Mouse (Mus musculus) thymus, adult 18-20 months (tissue): ENCODE data around the gene Timp2.
"Not testable (repeated sequence)": the region's sequence is repeated elsewhere in the genome, so short reads cannot be mapped to it uniquely, and the experiment has no call there.

ENCODE experiments used
- DNase-seq, 2 experiments: peaks; one replicate each; pipeline ENCODE4 v3.0.0; 2022; ENCODE audit warnings: mixed read lengths in 2 of 2

Timp2 gene

DNA sequence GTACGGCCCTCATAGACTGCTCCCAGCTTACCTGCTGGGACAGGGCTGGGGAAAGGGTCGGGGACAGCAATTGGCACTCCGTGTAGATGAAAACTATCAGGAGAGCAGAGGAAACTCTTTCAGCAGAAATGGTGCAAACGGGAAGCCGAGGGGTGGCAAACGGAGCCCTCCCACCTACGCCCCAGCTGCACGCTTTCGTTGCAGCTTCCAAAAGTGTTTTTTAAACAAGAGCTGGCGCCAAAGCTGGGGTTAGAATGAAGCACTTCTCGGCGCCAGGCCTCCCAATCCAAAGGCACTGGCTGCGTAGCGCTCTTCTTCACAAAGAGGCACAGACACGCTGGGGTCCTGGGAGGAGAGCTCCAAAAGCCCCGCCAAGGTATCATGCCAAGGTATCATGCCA lies 24.8 kb downstream of the Timp2 start:
- no peak for DNase-seq

GRCm38 (mm10) chr11:118330361-118330760 lies 25.2 kb downstream of the Timp2 start:
- no peak for DNase-seq

GRCm38 (mm10) chr11:118328947-118329346 lies 26.6 kb downstream of the Timp2 start:
- no peak for DNase-seq

- DNase-seq = no peak
These were observed 27.0 kb downstream of the Timp2 start for GRCm38 (mm10) chr11:118328511-118328910.

- no peak for DNase-seq
These were observed 28.3 kb downstream of the Timp2 start for GRCm38 (mm10) chr11:118326991-118327971.

DNA sequence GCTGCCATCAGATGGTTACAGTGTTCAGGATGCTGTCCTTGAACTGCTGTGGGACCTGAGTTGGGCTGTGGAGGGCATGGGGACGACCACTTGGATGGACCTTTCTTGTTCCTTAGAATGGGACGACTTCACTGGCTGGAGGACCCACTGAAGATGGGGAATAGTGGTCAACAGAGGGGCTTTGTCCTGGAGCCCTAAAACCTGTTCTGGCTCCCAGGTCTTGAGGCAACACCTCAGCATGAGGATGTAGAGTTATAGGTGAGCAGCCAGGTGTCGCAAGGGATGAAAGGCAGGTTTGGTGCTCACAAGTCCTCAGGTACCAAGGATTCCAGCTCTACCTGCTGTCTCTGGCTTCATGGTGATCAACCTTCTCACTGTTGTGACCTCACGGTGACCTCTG lies 29.0 kb downstream of the Timp2 start:
- DNase-seq = no peak

DNA sequence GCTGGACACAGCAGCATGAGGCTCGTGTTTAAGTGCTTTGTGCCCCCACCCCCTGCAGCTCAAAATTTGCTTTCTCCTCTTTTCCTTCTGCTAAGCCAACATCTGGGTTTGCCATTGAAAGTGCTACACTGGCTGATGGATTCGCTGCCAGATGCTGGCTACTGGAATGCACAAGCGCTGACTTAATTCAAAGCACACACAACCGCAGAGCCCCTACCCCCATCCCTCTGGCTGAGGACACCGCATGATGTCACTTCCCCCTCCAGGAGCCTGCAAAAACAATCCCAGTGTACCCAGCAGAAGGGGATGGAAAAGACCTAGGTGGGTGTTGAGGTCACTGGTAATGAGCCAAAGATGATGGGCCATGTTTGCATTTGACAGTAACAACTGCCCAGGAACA lies 31.0 kb downstream of the Timp2 start:
- no peak for DNase-seq

- no peak for DNase-seq
These were observed 31.6 kb downstream of the Timp2 start for GRCm38 (mm10) chr11:118323974-118324373.

DNA sequence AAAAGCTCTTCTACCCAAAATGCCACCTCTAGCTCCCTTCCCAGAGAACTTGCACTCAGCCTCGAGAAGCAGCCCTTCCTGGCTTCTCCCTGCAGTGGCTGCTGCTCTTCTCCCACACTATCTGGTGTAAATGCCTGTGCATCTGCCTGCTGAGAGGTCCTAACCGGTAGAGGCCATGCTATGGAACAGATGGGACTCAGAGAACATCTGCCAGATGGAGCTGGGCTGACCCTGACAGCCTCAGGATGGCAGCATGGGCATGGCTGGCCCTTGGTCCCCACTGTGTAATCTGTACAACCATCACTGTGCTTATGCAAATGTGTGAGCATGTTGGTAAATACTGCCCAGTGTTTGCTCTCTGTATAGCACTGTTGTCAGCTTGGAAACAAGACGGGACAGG lies 32.9 kb downstream of the Timp2 start:
- DNase-seq = no peak

GRCm38 (mm10) chr11:118321971-118322370 lies 33.6 kb downstream of the Timp2 start:
- no peak for DNase-seq

- DNase-seq = no peak
These were observed 34.0 kb downstream of the Timp2 start for GRCm38 (mm10) chr11:118321500-118321899.

DNA sequence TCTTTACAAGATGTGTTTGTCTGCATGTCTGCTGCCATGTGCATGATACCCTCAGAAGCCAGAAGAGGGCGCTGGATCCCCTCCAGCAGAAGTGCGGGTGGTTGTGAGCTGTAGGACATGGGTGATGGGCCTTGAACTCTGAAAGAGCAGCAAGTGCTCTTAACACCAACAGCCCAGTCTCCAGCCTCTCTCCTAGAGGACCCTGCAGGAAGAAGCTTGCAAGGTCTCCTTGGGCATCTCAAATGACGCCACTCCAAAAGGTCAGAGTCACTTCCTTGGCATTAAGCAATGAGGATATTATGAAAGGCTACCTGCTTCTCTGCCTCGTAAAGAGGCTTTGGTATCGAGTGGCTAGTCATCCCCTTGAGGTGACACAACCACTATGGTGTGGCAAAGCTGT lies 36.9 kb downstream of the Timp2 start:
- peak; percentile 43 to 47 for DNase-seq

GRCm38 (mm10) chr11:118317129-118317528 lies 38.4 kb downstream of the Timp2 start:
- DNase-seq = no peak

- DNase-seq = no peak
These were observed 39.2 kb downstream of the Timp2 start for GRCm38 (mm10) chr11:118316231-118316806.

DNA sequence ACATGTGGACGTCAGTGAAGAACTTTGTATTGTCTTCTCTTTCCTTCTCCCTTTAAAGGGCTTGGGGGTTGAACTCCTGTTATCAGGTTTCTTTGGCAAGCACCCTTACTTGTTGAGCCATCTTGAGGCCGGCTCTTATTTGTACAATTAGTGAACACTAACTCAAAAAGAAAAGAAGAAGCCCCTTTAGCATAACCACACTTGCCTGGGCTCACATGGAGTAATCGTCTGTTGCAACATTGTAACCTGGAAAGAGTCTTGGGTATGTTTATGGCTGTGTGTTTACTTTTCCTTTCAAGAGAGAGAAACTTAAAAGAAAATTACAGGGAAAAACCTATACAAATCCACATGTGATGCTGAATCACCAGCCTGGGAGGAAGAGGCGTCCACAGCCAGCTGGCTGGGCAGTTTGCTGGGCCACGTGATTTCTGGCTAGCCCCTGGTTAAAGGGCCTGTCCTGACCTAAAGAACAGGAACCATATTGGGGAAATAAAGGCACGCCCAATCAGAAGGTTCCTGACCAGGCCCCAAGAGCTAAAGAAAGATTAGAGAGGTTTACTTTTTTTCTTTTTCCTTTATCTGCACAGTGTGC lies 43.3 kb downstream of the Timp2 start:
- no peak for DNase-seq

GRCm38 (mm10) chr11:118307962-118308361 lies 47.6 kb downstream of the Timp2 start:
- DNase-seq = not testable (repeated sequence)

GRCm38 (mm10) chr11:118303959-118304358 lies 51.6 kb downstream of the Timp2 start:
- not testable (repeated sequence) for DNase-seq

DNA sequence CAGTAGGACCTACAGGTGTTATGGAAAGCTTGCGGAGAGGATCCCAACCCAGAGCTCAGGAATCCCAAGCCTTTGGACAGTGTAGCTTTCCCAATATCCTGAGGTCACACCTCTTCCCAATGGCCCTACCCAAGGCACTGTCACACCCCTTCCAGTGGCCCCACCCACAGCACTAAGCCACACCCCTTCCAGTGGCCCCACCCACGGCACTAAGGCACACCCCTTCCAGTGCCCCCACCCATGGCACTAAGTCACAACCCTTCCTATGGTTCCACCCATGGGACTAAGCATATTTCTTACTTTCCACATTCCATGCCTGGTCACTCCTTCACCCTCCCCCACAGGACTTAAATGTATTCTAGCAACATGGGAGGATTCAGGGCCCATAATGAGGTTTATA lies 56.7 kb downstream of the Timp2 start:
- no peak for DNase-seq

- no peak for DNase-seq
These were observed 57.6 kb downstream of the Timp2 start for GRCm38 (mm10) chr11:118297967-118298366.

GRCm38 (mm10) chr11:118295026-118295425 lies 60.5 kb downstream of the Timp2 start:
- no peak for DNase-seq

DNA sequence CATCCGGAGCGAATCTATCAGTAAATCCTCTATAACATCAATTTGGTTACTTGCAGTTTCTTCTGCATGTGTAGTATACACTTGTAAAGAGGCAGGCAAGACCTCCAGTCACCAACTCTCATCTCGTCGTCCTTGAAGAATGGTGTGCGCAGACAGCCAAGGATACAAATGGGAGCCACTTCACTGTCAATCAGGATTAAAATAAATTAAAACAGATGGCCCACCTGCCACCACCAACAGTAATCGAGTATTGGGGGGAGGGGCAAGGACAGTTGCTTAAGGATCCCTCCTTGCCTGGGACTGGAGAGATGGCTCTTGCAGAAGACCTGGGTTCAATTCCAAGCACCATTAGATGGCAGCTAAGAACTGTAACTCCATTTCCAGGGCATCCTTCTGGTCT lies 62.9 kb downstream of the Timp2 start:
- no peak for DNase-seq

GRCm38 (mm10) chr11:118289999-118290889 lies 65.3 kb downstream of the Timp2 start, which contains the start of gene Usp36:
TSS of gene Usp36 (minus strand) at chr11:118290244.
- peak; percentile 100 for DNase-seq

DNA sequence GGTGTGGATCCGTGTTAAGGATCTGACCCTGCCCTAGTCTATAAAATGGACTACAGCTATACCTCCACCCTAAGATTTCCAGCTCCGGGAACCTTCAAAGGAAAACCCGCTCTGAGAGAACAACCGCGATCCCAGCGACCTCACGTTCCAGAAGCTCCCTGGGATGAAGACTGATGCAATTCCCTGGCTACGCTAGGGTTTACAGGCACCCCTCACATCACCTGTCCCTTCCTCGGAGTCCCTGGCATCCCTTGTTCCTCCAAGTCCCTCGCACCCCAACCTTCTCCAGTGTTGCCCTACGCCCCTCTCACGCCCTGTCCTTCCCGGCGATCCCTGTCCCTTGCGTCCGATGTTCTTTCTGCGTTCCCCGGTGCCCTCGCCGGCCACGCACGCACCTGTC lies 66.0 kb downstream of the Timp2 start:
- DNase-seq = no peak
